Mouse (Mus musculus): Measurements from ENCODE around the gene Mfsd4b4. TPM values are rescaled to one million over a fixed set of nuclear protein-coding genes. Genes with fewer than 3 reads are reported as not detected.

Gene Mfsd4b4
- 4.5 TPM for polyA plus RNA-seq (2017; shearing (Covaris generic))

DNA sequence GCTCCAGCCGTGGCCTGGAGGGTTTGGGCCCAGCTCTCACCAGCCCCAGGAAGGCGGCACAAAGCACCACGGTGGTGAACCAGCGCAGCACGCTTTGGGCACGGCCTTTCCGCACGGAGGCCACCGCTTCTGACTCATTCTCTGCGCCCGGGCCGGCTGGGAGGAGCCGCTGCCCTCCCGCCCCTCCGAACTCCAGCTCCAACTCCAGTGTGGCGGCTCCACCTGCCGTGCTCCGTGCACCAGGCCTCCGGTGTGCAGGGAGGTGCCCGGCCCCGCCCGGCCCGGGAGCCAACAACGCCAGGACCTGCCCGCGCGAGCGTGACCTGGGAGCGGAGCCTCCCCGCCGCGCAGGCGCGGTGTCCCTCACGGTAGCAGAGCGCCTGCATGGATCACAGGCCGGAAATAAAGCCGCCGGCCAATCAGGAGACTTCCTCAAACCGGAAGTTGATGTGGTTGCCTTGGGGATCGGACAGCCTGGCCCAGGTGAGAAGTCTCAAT lies at the start of gene Mfsd4b4:
Gene Mfsd4b4, minus strand, starts transcription at position 365 of the 498 bp plus-strand sequence.

DNA sequence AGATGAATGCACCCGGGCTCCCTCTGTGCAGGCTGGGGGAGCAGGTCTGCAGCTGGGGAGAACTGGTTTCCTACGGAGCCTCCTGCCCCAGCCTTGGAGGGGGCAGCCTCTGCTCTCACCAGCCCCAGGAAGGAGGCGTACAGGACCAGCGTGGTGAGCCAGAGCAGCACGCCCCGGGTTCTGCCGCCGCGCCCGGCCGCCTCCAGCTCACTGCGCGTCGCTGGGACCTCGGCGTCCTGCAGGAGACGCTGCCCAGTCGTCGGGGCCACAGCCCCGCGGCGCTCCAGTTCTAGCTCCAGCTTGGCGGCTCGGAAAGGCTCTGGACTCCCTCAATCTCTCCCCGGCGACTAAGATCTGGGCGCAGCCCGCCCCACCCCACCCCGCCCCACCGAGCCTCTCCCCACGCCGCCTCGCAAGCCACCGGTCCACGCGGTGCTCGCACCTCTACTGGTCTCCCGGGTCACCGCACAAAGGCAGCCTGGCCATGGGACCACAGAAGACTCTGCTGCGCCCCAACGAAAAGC lies 27.6 kb upstream of the Mfsd4b4 start, which contains the start of gene Mfsd4b2:
Gene Mfsd4b2, minus strand, starts transcription at position 308 of the 524 bp plus-strand sequence.

Other genes with a start within 250 kb of the Mfsd4b4 start
- 13.3 TPM for gene Rev3l, start 167.1 kb downstream of the Mfsd4b4 start, polyA plus RNA-seq (2017; shearing (Covaris generic))
- gene Mfsd4b2, start 27.7 kb upstream of the Mfsd4b4 start, polyA plus RNA-seq (2017; shearing (Covaris generic)) = not detected
- gene Mfsd4b3, start 60.9 kb upstream of the Mfsd4b4 start, polyA plus RNA-seq (2017; shearing (Covaris generic)) = not detected
- not detected for gene Mfsd4b5, start 87.4 kb upstream of the Mfsd4b4 start, polyA plus RNA-seq (2017; shearing (Covaris generic))
- gene Mfsd4b1, start 126.0 kb upstream of the Mfsd4b4 start, polyA plus RNA-seq (2017; shearing (Covaris generic)) = not detected
- gene Slc16a10, start 243.0 kb upstream of the Mfsd4b4 start, polyA plus RNA-seq (2017; shearing (Covaris generic)) = 0.88 TPM

All from activated CD4-positive, CD25-positive, alpha-beta regulatory T cell, adult 9 weeks (primary cell).